Mouse (Mus musculus) E14TG2a.4 (cell line): Measurements from ENCODE around the gene Cd40.

Experiments used
- CTCF ChIP-seq: conservative IDR thresholded peaks from 2 replicates; pipeline ENCODE4 v1.5.1; 2014; ENCODE audit warnings: low read length
- NANOG ChIP-seq: IDR thresholded peaks from 2 replicates; pipeline ENCODE4 v1.6.1; 2014; ENCODE audit warnings: borderline replicate concordance, low read length, mixed read lengths

- TF ChIP-seq CTCF (no peak), NANOG (no peak)
Observed at GRCm38 (mm10) chr2:165007986-165008385, 47.4 kb upstream of the Cd40 start.
